Mouse (Mus musculus) urinary bladder, postnatal 36 days (tissue): ENCODE data around the gene Arhgap35.
"Not testable (repeated sequence)": the region's sequence is repeated elsewhere in the genome, so short reads cannot be mapped to it uniquely, and the experiment has no call there.

ENCODE experiments used
- DNase-seq, 2 experiments: peaks; one replicate each; pipeline ENCODE4 v3.0.0; 2022; ENCODE audit warnings: low spot score in 2 of 2, mixed read lengths in 1 of 2

Arhgap35 gene

GRCm38 (mm10) chr7:16614888-16615715, at the start of gene Arhgap35:
Gene Arhgap35 (minus strand): TSS chr7:16614993.
- DNase-seq: peak; percentile 97 to 98

GRCm38 (mm10) chr7:16644260-16644659, 29.5 kb upstream of the Arhgap35 start:
- DNase-seq: no peak

GRCm38 (mm10) chr7:16643106-16643505, 28.3 kb upstream of the Arhgap35 start:
- not testable (repeated sequence) for DNase-seq

- peak in 1 of 2 experiments; percentile 76 for DNase-seq
These were observed 24.2 kb upstream of the Arhgap35 start for GRCm38 (mm10) chr7:16639028-16639427.

GRCm38 (mm10) chr7:16635116-16635515, 20.3 kb upstream of the Arhgap35 start:
- DNase-seq: no peak

GRCm38 (mm10) chr7:16633913-16634312, 19.1 kb upstream of the Arhgap35 start:
- not testable (repeated sequence) for DNase-seq

- no peak for DNase-seq
These were observed 17.1 kb upstream of the Arhgap35 start for GRCm38 (mm10) chr7:16631932-16632331.

GRCm38 (mm10) chr7:16631025-16631424, 16.2 kb upstream of the Arhgap35 start:
- DNase-seq: no peak

- peak in 1 of 2 experiments; percentile 15 for DNase-seq
These were observed 15.0 kb upstream of the Arhgap35 start for GRCm38 (mm10) chr7:16629598-16630296.

GRCm38 (mm10) chr7:16628096-16628771, 13.4 kb upstream of the Arhgap35 start:
- peak in 1 of 2 experiments; percentile 27 for DNase-seq

- no peak for DNase-seq
These were observed 8.9 kb upstream of the Arhgap35 start for GRCm38 (mm10) chr7:16623687-16624086.

GRCm38 (mm10) chr7:16623131-16623530, 8.3 kb upstream of the Arhgap35 start:
- no peak for DNase-seq

GRCm38 (mm10) chr7:16621066-16621622, 6.4 kb upstream of the Arhgap35 start:
- no peak for DNase-seq

- DNase-seq: peak; percentile 60 to 73
These were observed 3.9 kb upstream of the Arhgap35 start for GRCm38 (mm10) chr7:16618661-16619211.

- peak in 1 of 2 experiments; percentile 43 for DNase-seq
These were observed 2.3 kb upstream of the Arhgap35 start for GRCm38 (mm10) chr7:16617045-16617444.

GRCm38 (mm10) chr7:16614171-16614887, 464 bp downstream of the Arhgap35 start:
- peak; percentile 50 to 54 for DNase-seq

GRCm38 (mm10) chr7:16613461-16614170, 1.2 kb downstream of the Arhgap35 start:
- no peak for DNase-seq

- DNase-seq: no peak
These were observed 4.4 kb downstream of the Arhgap35 start for GRCm38 (mm10) chr7:16610345-16610744.

- no peak for DNase-seq
These were observed 5.8 kb downstream of the Arhgap35 start for GRCm38 (mm10) chr7:16608961-16609360.

- DNase-seq: no peak
These were observed 6.7 kb downstream of the Arhgap35 start for GRCm38 (mm10) chr7:16608046-16608445.
